Mouse (Mus musculus) stomach, embryonic 15.5 days (tissue): ENCODE measurements at regions not wholly inside any gene's neighbourhood (a gene's known extent, or its start where the extent isn't known, plus 50 kb on each side); places are given as distances from the start of the nearest gene placed in this dataset.

Experiments used
- ATAC-seq: fragments of 200-750 bp; cut with Nextera tagmentation; 2 replicates; pipeline ENCODE4 v1.8.0; 2017; ENCODE audit warnings: low read depth, moderate number of reproducible peaks, moderate TSS enrichment; ENCODE audit not compliant: insufficient read depth, low FRiP score
- H3K27ac ChIP-seq: fragments of 300-500 bp; sonication (generic); 2 replicates; pipeline ENCODE4 v1.5.1; 2015; ENCODE audit warnings: mild to moderate bottlenecking, inconsistent platforms
- H3K27me3 ChIP-seq: fragments of 300-500 bp; sonication (generic); replicated peaks from 2 replicates; pipeline ENCODE4 v1.6.1; 2015; ENCODE audit warnings: inconsistent platforms
- H3K36me3 ChIP-seq: fragments of 300-500 bp; sonication (generic); 2 replicates; pipeline ENCODE4 v1.6.1; 2015; ENCODE audit warnings: inconsistent platforms
- H3K4me1 ChIP-seq: fragments of 300-500 bp; sonication (generic); 2 replicates; pipeline ENCODE4 v1.6.1; 2015; ENCODE audit warnings: inconsistent platforms
- H3K4me2 ChIP-seq: fragments of 300-500 bp; sonication (generic); 2 replicates; pipeline ENCODE4 v1.6.1; 2015; ENCODE audit warnings: mild to moderate bottlenecking, inconsistent platforms
- H3K4me3 ChIP-seq: fragments of 300-500 bp; sonication (generic); replicated peaks from 2 replicates; pipeline ENCODE4 v1.5.1; 2015; ENCODE audit warnings: inconsistent platforms
- H3K9ac ChIP-seq: fragments of 300-500 bp; sonication (generic); 2 replicates; pipeline ENCODE4 v1.6.1; 2015; ENCODE audit warnings: inconsistent platforms
- H3K9me3 ChIP-seq: fragments of 300-500 bp; sonication (generic); 2 replicates; pipeline ENCODE4 v1.6.1; 2016; ENCODE audit warnings: inconsistent platforms
- WGBS: fragments of 180-500 bp; shearing (Covaris S2); methylation state at CpG from one replicate; pipeline ENCODE4 v1.1.7; 2015; 5-methylcytosine and 5-hydroxymethylcytosine counted together

DNA sequence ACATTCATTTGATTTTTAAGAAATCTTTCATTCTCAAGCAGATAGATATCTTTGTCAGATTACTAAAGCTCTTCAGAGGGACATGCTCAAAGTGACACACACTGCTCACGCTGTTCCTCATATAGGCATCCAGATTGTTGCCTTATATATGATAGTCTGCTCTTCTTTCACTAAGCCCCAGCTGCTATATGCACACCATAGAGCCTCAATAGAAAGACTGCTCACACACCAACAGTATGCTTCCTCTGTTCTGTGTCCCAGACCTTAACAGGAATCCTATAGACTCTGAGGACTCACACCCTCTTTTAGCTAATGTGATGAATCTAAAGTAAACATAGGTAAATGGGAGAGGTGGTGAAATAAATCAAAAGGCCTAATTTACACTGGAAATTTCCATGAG, 561.8 kb downstream of the Smarca1 start:
- Histone ChIP-seq H3K9ac (no peak overlapping the region), H3K4me3 (no peak overlapping the region), H3K36me3 (no peaks in the 10 kb centered on the region), H3K9me3 (no peaks in the 10 kb centered on the region), H3K27ac (no peak overlapping the region), H3K4me2 (no peak overlapping the region), H3K27me3 (no peaks in the 10 kb centered on the region), H3K4me1 (no peaks in the 10 kb centered on the region)
- ATAC-seq: no peak
- WGBS: 62% methylated on average over 1 of the region's 1 CpGs

DNA sequence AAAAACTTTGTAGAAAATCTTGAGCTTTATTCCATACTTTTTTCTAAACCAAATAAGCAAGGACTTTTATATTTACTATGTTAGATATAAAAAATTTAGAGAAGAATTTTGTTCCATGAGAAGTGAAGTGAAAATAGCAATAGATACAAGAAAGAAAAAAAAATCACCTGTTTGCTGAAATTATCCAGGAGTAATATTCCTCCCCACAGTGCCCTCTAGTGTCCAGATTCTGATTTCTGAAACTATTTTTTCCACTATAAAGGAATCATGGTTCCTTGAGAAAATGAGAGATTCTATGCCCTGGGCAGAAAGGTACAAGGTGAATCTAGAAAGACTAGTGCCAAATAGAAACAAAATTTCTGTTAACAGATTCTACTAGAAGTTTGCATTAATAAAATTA, 564.0 kb downstream of the Smarca1 start:
- no peak overlapping the region for H3K4me3 ChIP-seq
- no peak overlapping the region for H3K27ac ChIP-seq
- no peak for ATAC-seq
- H3K36me3 ChIP-seq: no peaks in the 10 kb centered on the region
- H3K9me3 ChIP-seq: no peaks in the 10 kb centered on the region
- no peaks in the 10 kb centered on the region for H3K27me3 ChIP-seq
- H3K4me1 ChIP-seq: no peaks in the 10 kb centered on the region
- no peak overlapping the region for H3K4me2 ChIP-seq
- no peak overlapping the region for H3K9ac ChIP-seq

DNA sequence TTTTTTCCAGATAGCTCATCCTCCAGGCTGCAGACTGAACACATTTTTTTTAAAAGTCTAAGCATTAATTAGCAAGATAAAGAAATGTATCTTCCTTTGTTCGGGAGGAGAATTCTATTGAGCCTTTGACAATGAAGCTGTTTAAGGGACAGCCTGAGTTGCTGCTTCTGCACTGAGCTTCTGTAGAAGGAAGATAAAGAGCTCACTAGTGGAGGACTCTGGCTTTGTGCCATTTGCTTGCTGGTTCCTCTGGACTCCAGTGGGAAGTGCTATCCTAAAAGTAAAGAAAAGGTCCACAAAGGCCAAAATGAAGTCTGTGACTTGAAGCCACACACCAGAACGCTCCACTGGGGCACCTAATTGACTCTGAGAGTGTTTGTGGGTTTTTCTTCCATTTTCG, 577.0 kb downstream of the Smarca1 start:
- H3K4me2 ChIP-seq: no peak overlapping the region
- H3K27ac ChIP-seq: no peak overlapping the region
- no peak overlapping the region for H3K4me3 ChIP-seq
- no peak for ATAC-seq
- H3K9ac ChIP-seq: no peak overlapping the region
- no peaks in the 10 kb centered on the region for H3K9me3 ChIP-seq
- 56% methylated on average over 3 of the region's 3 CpGs for whole genome bisulfite sequencing
- H3K36me3 ChIP-seq: no peaks in the 10 kb centered on the region
- no peaks in the 10 kb centered on the region for H3K27me3 ChIP-seq
- H3K4me1 ChIP-seq: no peaks in the 10 kb centered on the region

DNA sequence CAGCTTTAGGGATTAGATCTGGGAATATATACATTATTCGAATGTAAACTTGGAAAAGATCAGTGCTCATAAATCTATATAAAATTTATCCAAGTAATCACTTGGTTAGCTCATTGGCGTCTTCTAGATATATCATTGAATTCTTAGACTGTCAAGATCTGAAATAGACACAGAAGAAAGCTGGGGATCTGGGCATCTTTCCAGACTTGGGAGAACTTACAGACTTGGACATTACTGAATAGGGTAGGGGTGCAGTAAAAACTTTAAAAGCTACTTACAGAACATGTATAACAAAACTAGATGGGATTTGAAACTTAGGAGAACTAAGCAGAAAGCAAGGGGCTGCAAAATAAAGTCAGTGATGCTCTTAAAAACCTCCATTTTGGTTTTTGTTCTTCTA, 585.6 kb downstream of the Smarca1 start:
- H3K4me2 ChIP-seq: no peak overlapping the region
- H3K36me3 ChIP-seq: no peaks in the 10 kb centered on the region
- no peaks in the 10 kb centered on the region for H3K4me1 ChIP-seq
- H3K9ac ChIP-seq: no peak overlapping the region
- no peaks in the 10 kb centered on the region for H3K9me3 ChIP-seq
- ATAC-seq: peak; percentile 56; the same call in 1 of the 2 replicates
- no peak overlapping the region for H3K27ac ChIP-seq
- H3K4me3 ChIP-seq: no peak overlapping the region
- 43% methylated on average over 2 of the region's 2 CpGs for WGBS
- H3K27me3 ChIP-seq: no peaks in the 10 kb centered on the region

DNA sequence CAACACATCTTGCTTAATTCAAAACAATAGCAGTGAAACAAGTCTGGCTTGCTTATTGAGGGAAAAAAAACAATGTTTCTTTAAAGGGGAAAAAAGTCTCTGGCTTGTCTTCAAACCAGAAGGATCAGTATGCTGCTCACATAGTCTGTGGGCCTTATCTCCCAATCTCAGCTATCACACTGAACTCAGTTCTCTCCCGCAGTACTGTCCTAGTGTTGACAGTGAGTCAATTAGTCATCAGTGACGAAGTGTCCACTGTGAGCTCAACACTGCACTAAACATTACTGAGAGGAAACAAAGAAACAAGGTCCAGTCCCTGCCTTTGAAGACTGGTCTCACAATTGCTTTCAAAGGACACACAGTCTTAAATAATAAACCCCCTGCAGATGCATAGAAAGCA, 589.2 kb downstream of the Smarca1 start:
- no peak for ATAC-seq
- Histone ChIP-seq H3K4me3 (no peak overlapping the region), H3K27me3 (no peaks in the 10 kb centered on the region), H3K9ac (no peak overlapping the region), H3K9me3 (no peaks in the 10 kb centered on the region), H3K4me2 (no peak overlapping the region), H3K27ac (no peak overlapping the region), H3K36me3 (no peaks in the 10 kb centered on the region), H3K4me1 (no peaks in the 10 kb centered on the region)
- 35% methylated on average over 2 of the region's 2 CpGs for WGBS

DNA sequence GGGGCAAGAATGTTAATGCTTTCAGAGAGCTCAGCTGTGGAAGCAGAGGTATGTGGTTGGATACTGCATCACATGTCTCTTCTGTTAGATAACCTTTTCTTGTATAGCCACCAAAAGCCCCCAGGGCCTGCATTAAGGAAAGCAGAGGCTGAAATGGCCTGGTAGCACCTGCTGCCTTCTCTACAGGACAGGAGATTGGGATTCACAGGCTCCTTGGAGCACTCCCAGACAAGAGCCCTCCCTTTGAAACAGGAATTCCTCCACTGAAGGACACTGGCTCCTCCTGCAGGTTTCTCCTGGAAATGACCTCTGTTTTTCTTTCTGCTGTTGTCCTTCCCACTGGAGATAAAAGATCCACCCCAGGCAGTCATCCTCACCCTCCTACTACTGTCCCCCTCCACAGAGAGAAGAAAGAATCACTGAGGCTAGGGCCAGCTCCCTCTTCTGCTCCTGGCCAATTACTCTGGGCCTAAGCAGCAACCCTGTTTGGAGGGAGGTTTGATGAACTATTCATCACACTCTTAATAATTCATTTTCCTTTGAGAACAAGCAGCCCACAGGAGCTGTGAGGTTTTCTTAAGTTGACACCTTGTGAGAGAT, 600.1 kb downstream of the Smarca1 start:
- Histone ChIP-seq H3K9me3 (no peaks in the 10 kb centered on the region), H3K27ac (no peak overlapping the region), H3K4me1 (no peaks in the 10 kb centered on the region), H3K4me2 (no peak overlapping the region), H3K9ac (no peak overlapping the region), H3K27me3 (no peaks in the 10 kb centered on the region), H3K4me3 (no peak overlapping the region), H3K36me3 (no peaks in the 10 kb centered on the region)
- ATAC-seq: no peak
